Mouse (Mus musculus) spleen, postnatal 14 days (tissue): ENCODE measurements around the gene Edc4.
"Not testable (repeated sequence)": the region's sequence is repeated elsewhere in the genome, so short reads cannot be mapped to it uniquely, and the experiment has no call there.

Experiments
- DNase-seq, 2 experiments: peaks; one replicate each; pipeline ENCODE4 v3.0.0; 2021 to 2022; ENCODE audit warnings: low spot score in 2 of 2

Edc4 gene

DNA sequence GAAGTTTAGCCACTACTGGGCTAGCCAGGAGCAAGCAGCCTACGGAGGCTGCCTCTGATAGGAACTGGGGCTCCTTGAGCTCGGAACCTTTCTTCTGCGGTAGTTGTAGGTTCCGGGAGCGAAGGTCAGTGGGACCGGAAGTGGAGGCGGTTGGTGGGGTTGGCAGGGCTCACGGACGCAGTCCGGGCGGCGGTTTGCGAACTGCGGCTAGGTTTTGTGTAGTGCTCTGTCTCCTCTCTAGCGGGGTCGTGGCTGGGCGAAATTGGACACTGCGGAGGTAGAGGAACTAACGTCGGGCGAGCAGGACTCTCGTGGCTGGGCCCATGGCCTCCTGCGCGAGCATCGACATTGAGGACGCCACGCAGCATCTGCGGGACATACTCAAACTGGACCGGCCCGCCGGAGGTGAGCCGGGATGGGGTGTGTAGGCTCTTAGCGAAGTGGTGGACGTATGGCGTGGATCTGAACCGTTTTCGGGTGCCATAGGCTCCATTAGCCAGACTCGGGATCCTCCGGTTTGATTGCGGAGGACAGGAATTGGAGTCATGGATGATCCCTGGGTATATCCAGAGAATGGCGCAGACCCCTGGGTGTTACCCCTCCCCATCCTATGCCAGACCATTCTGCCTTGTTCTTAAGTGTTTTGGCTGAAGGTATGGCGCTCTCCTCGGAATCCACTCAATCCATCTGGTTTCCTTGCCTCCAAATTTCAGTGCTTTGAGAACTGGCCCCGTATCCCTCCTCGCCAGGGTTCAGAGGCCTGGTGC, at the start of gene Edc4:
Gene Edc4 (plus strand): TSS at position 128 of the 767 bp plus-strand sequence.
- peak; percentile 81 to 90 for DNase-seq

DNA sequence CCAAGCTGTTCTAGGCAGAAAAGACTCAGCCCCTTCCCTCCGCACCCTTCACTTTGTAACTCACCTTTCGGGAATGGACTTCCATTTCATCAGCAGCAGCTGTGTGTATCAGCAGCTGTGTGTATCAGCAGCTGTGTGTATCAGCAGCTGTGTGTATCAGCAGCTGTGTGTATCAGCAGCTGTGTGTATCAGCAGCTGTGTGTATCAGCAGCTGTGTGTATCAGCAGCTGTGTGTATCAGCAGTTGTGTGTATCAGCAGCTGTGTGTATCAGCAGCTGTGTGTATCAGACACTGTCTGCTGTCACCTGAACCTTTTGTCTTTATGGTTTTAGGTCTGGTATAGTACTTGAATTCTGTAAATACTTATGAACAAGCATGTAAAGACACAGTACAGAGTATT, 46.9 kb upstream of the Edc4 start:
- DNase-seq = not testable (repeated sequence)

DNA sequence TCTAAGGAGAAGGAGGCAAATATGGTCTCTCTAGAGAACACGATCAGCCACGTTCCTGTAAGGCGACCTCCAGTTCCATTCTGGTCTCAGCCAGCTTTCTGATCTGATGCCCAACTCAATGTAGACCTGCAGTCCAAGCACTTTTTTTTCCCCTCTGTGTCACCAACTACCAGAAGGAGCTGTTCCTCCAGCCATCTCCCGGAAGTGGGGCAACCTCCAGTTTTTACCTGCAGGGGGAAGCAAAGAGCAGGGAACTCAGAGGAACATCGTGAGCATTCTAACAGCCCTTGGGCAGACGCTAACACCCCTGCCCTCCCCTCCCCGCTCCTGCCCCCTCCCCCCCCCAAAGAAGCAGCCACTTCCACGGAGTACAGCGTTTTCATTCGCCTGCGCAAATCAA, 45.4 kb upstream of the Edc4 start:
- DNase-seq = peak; percentile 80 to 86

DNA sequence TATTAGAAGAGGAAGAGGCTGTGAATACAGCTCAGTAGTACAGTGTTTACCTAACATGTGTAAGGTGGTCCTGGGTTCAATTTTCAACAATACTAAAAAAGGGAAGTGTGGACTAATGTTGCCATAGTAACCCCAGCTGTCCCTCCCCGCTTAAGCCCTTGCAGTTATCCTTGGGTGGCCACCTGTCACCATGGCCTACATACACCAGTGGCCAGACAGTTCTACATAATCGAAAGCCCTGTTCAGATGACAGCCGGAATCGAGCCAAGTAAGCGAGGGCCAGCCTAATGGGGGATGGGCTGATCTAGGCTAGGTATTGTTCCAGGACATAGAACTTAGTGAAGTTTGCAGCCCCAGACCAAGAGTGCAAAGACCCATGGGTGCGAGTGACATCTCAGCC, 43.7 kb upstream of the Edc4 start:
- DNase-seq = no peak

DNA sequence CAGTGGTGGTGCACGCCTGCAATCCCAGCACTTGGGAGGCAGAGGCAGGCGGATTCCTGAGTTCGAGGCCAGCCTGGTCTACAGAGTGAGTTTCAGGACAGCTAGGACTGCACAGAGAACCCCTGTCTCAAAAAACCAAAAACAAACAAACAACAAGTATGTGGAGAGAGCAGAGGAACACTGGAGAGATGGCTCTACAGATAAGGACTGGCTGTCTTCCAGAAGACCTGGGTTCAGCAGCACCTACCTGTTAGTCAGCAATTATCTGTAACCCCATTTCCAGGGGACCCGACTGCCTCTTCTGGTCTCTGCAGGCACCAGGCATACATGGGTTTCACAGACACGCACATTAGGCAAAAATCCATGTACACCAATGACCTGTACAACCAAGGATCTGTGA, 41.5 kb upstream of the Edc4 start:
- DNase-seq = no peak

DNA sequence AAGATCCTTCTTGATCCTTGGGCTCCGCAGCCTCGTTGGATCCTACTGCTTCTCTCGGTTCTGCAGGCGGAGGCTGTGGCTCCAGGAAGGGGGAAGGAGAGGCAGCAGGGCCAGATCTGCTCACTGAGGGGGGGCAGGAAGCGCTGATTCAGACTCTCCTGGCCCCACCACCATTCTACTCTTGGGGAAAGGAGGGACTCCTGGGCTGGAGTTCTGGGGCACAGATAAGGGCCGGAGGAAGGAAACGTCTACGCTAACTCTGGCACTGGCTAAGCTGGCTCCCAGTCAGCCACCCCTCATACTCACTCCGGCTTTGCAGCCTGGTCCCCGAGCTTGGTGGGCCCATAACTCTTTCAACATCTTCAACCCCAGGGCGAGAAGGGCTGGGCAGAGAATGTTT, 34.0 kb upstream of the Edc4 start:
- DNase-seq = no peak

DNA sequence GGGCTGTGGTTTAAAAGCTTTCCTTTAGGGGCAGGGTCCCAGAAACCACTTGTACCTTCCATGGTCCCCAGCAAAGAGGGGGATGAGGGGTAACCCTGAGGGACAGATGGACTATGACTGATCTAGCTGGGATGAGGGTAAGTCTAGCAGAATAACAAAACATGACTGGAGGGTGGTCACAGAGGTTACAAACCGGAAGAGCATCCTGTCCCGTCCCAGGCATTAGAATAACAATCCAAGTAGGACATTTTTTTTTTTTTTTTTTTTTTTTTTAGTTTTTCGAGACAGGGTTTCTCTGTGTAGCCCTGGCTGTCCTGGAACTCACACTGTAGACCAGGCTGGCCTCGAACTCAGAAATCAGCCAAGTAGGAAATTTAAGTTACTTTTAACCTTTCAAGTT, 30.7 kb upstream of the Edc4 start:
- DNase-seq = no peak

DNA sequence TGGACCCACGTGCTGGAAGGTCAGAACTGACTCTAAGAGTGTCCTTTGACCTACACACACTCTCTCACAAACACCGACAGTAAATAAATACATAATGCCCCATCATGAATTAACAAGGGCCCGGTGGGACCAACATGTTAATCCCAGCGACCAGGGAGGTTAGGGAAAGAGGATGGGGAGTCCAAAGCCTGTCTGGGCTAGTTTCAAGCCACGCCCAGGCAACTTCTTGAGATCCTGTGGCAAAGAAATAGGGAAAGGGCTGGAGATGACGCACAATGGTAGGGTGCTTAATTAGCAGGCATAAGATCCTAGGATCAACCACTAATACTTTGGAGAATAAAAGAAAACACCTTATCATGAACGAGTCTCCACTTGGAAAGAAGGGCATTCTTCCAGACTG, 30.1 kb upstream of the Edc4 start:
- DNase-seq = no peak

DNA sequence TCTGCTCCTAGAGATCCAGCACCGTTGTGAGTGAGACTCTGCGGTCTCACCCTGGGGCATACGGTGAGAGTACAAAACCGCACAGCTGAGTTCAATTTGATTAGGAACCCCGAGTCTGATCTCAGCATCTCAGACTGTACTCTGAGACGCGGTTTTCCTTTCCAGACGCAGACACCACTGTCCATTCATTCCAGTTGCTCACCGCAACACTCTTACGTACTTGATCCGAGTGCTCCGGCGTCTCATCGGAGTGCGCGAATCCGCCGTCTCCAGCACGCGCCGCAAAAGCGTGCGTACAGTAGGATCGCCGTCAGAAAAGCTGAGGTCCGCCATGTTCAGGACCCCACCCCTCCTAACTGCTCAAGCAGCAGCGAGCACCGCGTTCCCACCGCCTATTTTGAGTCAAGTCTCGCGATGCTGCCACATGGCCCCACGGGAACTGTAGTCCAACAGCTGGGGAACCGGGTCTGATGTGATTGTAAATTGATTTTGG, 29.0 kb upstream of the Edc4 start:
- peak; percentile 76 to 86 for DNase-seq

DNA sequence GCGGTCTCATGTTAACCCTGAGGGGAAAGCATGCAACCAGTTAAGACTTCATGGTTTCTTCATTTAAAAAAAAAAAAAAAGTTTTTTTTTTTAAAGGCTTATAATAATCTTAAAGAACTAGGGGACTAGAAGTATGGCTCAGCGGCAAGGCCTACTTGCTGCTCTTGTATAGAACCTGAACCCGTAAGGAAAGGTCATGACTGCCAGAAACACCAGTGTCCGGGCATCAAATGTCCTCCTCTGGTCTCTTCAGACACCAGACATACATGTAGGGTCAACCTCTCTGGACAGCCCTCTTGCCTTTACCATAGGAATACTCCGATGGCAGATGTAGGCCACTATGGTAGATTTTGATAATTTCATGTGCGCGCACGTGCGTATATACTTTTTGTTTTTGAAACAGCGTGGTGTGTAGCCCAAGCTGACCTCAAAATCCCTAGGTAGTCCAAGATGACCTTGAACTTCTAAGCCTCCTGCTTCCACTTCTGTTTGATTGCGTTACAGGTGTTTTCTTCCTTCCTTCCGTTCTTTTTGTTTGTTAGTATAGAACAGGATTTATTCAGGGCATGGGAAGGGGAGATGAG, 28.4 kb upstream of the Edc4 start:
- DNase-seq = no peak

DNA sequence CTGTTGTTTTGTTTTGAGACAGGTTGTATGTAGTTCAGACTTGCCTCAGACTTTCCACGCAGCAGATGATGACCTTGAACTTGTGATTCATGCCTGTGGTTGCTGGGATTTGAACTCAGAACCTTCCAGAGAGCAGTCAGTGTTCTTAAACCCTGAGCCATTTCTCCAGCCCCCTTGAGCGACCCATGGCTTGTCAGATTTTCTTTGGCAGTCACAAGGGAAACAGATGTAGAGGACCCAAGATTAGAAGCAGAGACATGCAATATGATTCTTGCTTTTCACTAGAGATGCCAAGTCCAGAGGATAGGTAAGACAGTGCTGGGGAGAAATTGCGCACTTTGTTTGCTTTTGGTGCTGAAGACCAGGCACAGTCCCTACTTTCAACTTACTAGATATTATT, 27.5 kb upstream of the Edc4 start, which contains the start of gene Cenpt:
Gene Cenpt (minus strand): TSS at position 101 of the 400 bp plus-strand sequence.
- DNase-seq = no peak

DNA sequence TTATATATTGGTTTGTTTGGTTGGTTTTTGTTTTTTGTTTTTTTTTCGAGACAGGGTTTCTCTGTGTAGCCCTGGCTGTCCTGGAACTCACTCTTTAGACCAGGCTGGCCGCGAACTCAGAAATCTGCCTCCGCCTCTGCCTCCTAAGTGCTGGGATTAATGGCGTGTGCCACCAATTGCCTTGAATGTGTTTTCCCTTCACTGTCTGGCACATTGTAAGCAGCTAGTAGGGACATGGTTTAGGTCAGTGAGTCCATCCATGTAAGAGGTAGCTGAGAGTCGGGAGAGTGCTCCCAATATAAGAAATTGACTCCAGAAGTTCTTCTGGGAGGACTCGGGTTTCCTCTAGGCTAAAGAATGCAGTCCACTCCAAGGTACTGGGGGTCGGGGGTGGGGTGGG, 26.4 kb upstream of the Edc4 start:
- DNase-seq = no peak

DNA sequence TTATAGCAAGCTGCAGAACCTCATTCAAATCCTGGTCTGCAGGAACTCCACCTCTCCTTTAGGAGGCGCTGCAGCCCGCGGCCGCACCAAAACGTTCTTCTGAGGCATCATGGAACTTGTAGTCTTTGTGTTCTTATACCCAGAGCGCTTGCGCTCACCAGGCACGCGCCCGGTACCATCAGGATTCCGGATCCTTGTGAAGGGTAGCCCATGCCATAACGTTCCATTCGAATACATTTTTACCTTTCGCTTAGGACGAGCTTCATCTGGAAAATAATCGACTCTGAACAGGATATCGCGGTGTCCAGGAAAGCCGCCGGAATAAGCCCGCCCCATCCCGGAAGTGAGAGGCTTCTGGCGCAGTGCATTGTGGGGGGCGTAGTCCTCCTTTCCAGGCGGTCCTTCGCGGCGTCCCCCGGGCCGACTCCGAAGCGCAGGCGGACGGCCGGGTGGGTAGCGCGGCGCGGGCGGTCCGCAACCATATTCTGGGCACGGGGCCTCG, 25.9 kb upstream of the Edc4 start, which contains the start of gene Thap11:
Gene Thap11 (plus strand): TSS at position 418 of the 502 bp plus-strand sequence.
- DNase-seq = peak; percentile 84 to 92

DNA sequence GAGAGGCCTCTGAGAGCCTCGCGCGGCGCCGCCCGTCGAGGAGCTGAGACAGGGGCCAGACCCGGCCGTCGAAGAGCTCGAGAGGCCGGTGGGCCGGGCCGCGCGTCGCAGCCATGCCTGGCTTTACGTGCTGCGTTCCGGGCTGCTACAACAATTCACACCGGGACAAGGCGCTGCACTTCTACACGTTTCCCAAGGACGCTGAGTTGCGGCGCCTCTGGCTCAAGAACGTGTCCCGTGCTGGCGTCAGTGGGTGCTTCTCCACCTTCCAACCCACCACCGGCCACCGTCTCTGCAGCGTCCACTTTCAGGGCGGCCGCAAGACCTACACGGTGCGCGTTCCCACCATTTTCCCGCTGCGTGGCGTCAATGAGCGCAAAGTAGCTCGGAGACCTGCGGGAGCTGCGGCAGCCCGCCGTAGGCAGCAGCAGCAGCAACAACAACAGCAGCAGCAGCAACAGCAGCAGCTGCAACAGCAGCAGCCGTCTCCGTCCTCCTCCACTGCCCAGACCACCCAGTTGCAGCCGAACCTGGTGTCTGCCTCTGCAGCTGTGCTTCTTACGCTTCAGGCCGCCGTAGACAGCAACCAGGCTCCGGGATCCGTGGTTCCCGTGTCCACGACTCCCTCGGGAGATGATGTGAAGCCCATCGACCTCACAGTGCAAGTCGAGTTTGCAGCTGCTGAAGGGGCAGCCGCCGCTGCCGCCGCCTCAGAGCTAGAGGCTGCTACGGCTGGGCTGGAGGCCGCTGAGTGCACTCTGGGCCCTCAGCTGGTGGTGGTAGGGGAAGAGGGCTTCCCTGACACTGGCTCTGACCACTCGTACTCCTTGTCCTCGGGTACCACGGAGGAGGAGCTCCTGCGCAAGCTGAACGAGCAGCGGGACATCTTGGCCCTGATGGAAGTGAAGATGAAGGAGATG, 25.2 kb upstream of the Edc4 start:
- DNase-seq = peak; percentile 34 to 55

DNA sequence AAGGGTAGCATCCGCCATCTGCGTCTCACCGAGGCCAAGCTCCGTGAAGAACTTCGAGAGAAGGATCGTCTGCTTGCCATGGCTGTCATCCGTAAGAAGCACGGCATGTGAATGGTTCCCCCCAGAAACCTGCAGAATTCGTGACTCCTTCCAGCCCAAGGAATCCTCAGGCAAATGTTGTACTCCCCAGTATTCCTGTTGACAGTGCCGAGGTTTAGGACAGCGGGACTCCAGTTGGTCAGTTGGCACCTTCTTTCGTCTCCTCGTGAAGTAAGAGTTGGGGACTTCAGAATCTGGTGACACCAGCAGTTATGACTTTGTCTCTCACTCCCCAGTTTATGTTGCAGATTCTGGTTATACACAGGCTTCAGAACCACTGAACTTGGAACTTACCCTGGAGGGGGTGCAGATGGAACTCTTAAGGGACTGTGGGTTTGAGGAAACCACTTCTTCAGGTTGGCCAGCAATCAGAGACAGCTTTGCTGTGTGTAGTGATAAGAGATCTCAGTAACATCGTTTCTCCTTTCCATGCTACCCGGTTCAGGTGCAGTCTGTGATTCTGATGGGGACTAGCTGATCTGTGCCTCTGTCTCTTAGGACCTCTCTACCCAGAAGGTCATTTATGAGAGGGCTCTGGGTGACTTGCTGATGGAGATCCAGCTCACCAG, 24.4 kb upstream of the Edc4 start:
- no peak for DNase-seq

DNA sequence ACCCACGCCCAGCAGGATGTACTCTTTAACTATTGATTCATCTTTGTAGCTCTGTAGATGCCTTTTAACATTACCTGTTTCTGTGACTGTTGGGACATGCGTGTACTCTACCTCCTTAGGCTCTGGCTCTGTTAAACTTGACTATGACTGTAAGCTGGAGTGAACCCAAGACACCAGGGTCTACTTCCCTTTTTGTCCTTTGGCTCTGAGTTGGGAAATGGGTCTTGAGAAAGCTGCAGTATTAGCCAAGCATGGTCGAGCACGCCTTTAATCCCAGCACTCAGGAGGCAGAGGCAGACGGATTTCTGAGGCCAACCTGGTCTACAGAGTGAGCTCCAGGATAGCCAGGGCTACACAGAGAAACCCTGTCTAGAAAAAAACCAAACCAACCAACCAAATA, 22.2 kb upstream of the Edc4 start:
- DNase-seq = no peak

DNA sequence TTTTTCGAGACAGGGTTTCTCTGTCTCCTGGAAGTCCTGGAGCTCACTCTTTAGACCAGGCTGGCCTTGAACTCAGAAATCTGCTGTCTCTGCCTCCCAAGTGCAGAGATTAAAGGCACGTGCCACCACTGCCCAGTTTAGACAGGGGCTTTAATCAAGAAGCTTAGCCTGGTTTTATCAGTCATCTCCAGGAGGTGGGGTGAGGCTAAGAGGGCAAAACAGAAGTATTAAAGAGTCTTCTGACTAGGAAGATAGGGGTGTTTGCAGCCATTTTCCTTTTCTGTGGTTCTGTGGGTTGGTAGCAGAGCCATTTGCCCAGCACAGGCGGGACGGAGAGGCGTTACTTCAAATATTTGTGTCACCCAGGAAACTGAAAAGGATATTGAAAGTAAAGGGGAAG, 21.4 kb upstream of the Edc4 start:
- DNase-seq = no peak

DNA sequence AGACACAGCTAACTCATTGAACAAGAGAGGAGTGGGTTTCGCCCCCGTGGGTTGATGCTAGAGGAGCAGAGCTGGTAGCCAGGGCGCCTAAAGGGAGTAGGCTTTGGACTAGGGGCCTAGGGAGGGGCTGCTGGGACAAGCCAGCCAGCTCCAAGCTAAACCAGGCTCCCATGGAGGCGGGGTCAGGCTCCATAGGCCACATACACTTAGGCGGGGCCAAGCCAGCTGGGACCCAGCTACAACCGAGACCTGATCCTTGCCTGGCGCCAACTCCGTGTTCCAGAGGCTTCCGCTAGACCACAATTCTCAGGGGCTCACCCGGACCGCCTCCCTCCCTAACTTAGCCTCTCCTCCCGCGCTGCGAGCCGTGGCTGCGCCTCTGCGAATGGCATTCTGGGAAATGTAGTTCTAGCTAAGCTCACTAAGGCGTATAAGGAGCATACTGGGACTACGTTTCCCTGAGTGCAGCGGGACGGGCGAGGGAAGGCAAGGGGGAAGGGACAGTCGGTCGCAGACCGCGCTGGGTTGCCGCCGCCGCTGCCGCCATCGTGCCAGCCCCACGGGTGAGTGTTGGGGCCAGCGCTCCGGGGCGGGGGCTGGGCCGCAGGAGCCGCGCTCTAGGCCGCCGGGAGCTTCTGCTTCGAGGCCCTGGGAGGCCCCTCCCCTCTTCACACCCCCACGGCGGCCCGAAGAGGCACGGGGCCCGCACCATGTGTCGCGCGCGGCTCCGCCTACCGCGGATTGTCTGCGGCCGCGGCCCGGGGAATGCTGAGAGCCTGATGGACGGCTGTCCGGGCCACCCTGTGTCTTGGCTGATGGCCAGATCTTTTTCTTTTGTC, 20.3 kb upstream of the Edc4 start, which contains the start of gene Nutf2:
Gene Nutf2 (plus strand): TSS at position 438 of the 839 bp plus-strand sequence.
- DNase-seq = peak; percentile 79 to 83

DNA sequence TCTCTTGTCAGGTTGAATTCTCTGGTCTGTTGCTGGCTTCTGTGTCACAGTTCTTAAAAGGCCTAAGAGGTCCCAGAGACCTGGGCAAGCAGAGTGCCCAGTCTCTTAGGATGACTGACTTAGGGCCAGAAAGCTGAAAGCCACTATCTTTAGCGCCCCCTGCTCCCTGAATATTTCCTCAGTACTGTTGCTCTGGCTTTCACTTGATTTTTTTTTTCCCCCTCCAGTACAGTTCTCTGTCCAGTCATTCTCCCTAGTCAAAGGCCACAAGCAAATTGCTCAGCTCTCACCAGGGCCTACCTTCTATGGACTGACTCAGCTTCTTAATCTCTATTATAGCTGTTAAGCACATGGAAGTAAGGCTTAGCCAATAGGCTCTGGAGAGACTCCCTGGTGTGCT, 18.7 kb upstream of the Edc4 start:
- no peak for DNase-seq

DNA sequence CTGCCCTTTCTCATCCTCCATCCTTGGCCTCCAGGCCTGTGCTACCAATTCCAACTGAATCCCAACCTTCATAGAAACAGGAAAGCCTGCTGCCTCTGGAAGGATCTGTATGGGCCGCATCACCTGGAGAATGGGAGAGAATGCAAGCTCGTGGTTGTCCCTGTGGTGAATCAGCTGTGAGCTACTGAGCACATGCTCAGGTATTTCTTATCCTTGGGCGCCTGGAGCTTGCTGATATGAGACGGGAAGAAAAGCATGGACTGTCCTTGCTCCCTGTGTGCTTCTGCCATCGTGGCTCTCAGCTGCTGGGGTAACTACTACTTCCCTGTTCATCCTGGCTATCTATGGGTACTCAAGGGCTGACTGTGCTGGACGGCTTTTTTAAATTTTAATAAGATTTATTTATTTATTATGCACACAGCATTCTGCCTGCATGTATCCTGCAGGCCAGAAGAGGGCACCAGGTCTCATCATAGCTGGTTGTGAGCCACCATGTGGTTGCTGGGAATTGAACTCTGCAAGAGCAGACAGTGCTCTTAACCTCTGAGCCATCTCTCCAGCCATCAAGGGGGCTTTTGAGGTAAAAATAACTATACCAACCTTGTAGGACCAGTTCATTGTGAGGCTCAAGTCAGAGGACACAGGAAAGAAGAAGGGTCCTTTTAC, 14.2 kb upstream of the Edc4 start:
- no peak for DNase-seq
